Mouse (Mus musculus) liver, postnatal 0 days (tissue): ENCODE data around the gene 1700030K09Rik.

ENCODE experiments used
- CTCF ChIP-seq: sonication (generic); IDR thresholded peaks from 2 replicates; pipeline ENCODE4 v1.5.1; 2016; ENCODE audit warnings: antibody characterized with exemption, low read depth
- EP300 ChIP-seq: IDR thresholded peaks from 2 replicates; pipeline ENCODE4 v1.6.1; 2016; ENCODE audit warnings: antibody characterized with exemption, low read depth, mild to moderate bottlenecking

- TF ChIP-seq CTCF (no peak), EP300 (no peak)
These were observed 56.0 kb downstream of the 1700030K09Rik start for GRCm38 (mm10) chr8:72499521-72500284.
